Mouse (Mus musculus) erythroblast, embryonic 14.5 days (primary cell): ENCODE measurements around the gene Akr1c14. TPM values are rescaled to one million over a fixed set of nuclear protein-coding genes. Genes with fewer than 3 reads are reported as not detected.
"Not testable (repeated sequence)": the region's sequence is repeated elsewhere in the genome, so short reads cannot be mapped to it uniquely, and the experiment has no call there.

Experiments
- H3K27me3 ChIP-seq: 2 replicates; pipeline ENCODE4 v1.6.1; 2012; ENCODE audit warnings: inconsistent platforms; ENCODE audit not compliant: control insufficient read depth
- H3K36me3 ChIP-seq: 2 replicates; pipeline ENCODE4 v1.6.1; 2012; ENCODE audit warnings: mild to moderate bottlenecking, inconsistent platforms; ENCODE audit not compliant: control insufficient read depth
- H3K4me1 ChIP-seq: 2 replicates; pipeline ENCODE4 v1.6.1; 2012; ENCODE audit warnings: inconsistent platforms; ENCODE audit not compliant: control insufficient read depth
- H3K4me3 ChIP-seq: replicated peaks from 2 replicates; pipeline ENCODE3; 2012; ENCODE audit warnings: moderate library complexity, mild to moderate bottlenecking, inconsistent platforms
- H3K9me3 ChIP-seq: 2 replicates; pipeline ENCODE4 v1.6.1; 2012; ENCODE audit warnings: low read length, inconsistent platforms, mixed read lengths; ENCODE audit not compliant: control insufficient read depth
- GATA1 ChIP-seq: IDR thresholded peaks from 2 replicates; pipeline ENCODE4 v1.6.1; 2012; ENCODE audit warnings: low read length, inconsistent platforms, mixed read lengths
- TAL1 ChIP-seq: IDR thresholded peaks from 3 replicates; pipeline ENCODE4 v1.6.1; 2012; ENCODE audit warnings: low read length, inconsistent platforms, mixed read lengths
- polyA plus RNA-seq: library from polyadenylated mRNA; stranded (reverse); fragments of >175 nt; gene quantifications from 2 replicates; pipeline ENCODE4 v1.2.3, GENCODE M21; 2012

The Akr1c14 gene
- polyA plus RNA-seq, 1 experiment = not detected

GRCm38 (mm10) chr13:4110281-4111188 lies 61.7 kb downstream of the Akr1c14 start:
- no peaks in the 10 kb centered on the region for H3K4me1 ChIP-seq
- no peaks in the 10 kb centered on the region for H3K9me3 ChIP-seq
- H3K27me3 ChIP-seq = no peaks in the 10 kb centered on the region
- TF ChIP-seq TAL1 (no peak), GATA1 (no peak)
- no peaks in the 10 kb centered on the region for H3K36me3 ChIP-seq
- no peak overlapping the region for H3K4me3 ChIP-seq

- Histone ChIP-seq H3K9me3 (no peaks in the 10 kb centered on the region), H3K27me3 (no peaks in the 10 kb centered on the region), H3K4me1 (no peaks in the 10 kb centered on the region), H3K4me3 (no peak overlapping the region), H3K36me3 (no peaks in the 10 kb centered on the region)
- TF ChIP-seq TAL1 (no peak), GATA1 (no peak)
These were observed 70.5 kb downstream of the Akr1c14 start for GRCm38 (mm10) chr13:4119181-4119904.

- no peak for TF ChIP-seq GATA1
- no peak for TF ChIP-seq TAL1
- Histone ChIP-seq H3K4me3 (no peak overlapping the region), H3K4me1 (no peaks in the 10 kb centered on the region), H3K27me3 (no peaks in the 10 kb centered on the region), H3K9me3 (peaks cover 7% of the 10 kb centered on the region), H3K36me3 (no peaks in the 10 kb centered on the region)
These were observed 74.3 kb downstream of the Akr1c14 start for GRCm38 (mm10) chr13:4123146-4123545.

GRCm38 (mm10) chr13:4124471-4124870 lies 75.7 kb downstream of the Akr1c14 start:
- not testable (repeated sequence) for H3K9me3 ChIP-seq, H3K4me1 ChIP-seq, H3K4me3 ChIP-seq, H3K36me3 ChIP-seq, H3K27me3 ChIP-seq

- not testable (repeated sequence) for H3K36me3 ChIP-seq, H3K4me3 ChIP-seq, H3K4me1 ChIP-seq, H3K9me3 ChIP-seq, H3K27me3 ChIP-seq
These were observed 77.0 kb downstream of the Akr1c14 start for GRCm38 (mm10) chr13:4125846-4126245.

GRCm38 (mm10) chr13:4129100-4129499 lies 80.3 kb downstream of the Akr1c14 start:
- H3K9me3 ChIP-seq = peaks cover 7% of the 10 kb centered on the region
- no peaks in the 10 kb centered on the region for H3K4me1 ChIP-seq
- H3K27me3 ChIP-seq = no peaks in the 10 kb centered on the region
- TF ChIP-seq TAL1 = no peak
- TF ChIP-seq GATA1 = no peak
- no peak overlapping the region for H3K4me3 ChIP-seq
- H3K36me3 ChIP-seq = no peaks in the 10 kb centered on the region

GRCm38 (mm10) chr13:4131317-4131716 lies 82.5 kb downstream of the Akr1c14 start:
- Histone ChIP-seq H3K36me3 (no peaks in the 10 kb centered on the region), H3K4me3 (no peak overlapping the region), H3K4me1 (no peaks in the 10 kb centered on the region), H3K9me3 (no peaks in the 10 kb centered on the region), H3K27me3 (no peaks in the 10 kb centered on the region)
- TF ChIP-seq TAL1 = no peak
- no peak for TF ChIP-seq GATA1

- H3K4me3 ChIP-seq = no peak overlapping the region
These were observed 82.9 kb downstream of the Akr1c14 start for GRCm38 (mm10) chr13:4131721-4132120.

GRCm38 (mm10) chr13:4133070-4133469 lies 84.3 kb downstream of the Akr1c14 start:
- TF ChIP-seq GATA1 (no peak), TAL1 (no peak)
- Histone ChIP-seq H3K4me1 (no peaks in the 10 kb centered on the region), H3K27me3 (no peaks in the 10 kb centered on the region), H3K9me3 (no peaks in the 10 kb centered on the region), H3K36me3 (no peaks in the 10 kb centered on the region), H3K4me3 (no peak overlapping the region)

More at GRCm38 (mm10) chr13:4131721-4132120, 82.9 kb downstream of the Akr1c14 start:
- TF ChIP-seq GATA1 (no peak), TAL1 (no peak)
- H3K36me3 ChIP-seq = no peaks in the 10 kb centered on the region
- no peaks in the 10 kb centered on the region for H3K27me3 ChIP-seq
- no peaks in the 10 kb centered on the region for H3K9me3 ChIP-seq
- H3K4me1 ChIP-seq = no peaks in the 10 kb centered on the region

Other genes starting within 250 kb of the Akr1c14 start
- gene Calml3, start 244.7 kb upstream of the Akr1c14 start, polyA plus RNA-seq = not detected in 2 replicates
- gene Calm4, start 211.3 kb upstream of the Akr1c14 start, polyA plus RNA-seq = not detected in 2 replicates
- not detected in 2 replicates for gene Calm5, start 194.8 kb upstream of the Akr1c14 start, polyA plus RNA-seq
- gene Net1, start 130.8 kb upstream of the Akr1c14 start, polyA plus RNA-seq = 5.8 and 9.3 TPM in 2 replicates
- gene Tubal3, start 130.7 kb upstream of the Akr1c14 start, polyA plus RNA-seq = not detected in 2 replicates
- 0.03 TPM in 1 of 2 replicates, not detected in the other for gene Ucn3, start 103.7 kb upstream of the Akr1c14 start, polyA plus RNA-seq
- not detected in 2 replicates for gene Akr1c18, start 101.6 kb downstream of the Akr1c14 start, polyA plus RNA-seq
- not detected in 2 replicates for gene Akr1c13, start 142.1 kb downstream of the Akr1c14 start, polyA plus RNA-seq
- gene Akr1c19, start 179.7 kb downstream of the Akr1c14 start, polyA plus RNA-seq = 0.03 TPM in 1 of 2 replicates, not detected in the other
- gene Akr1c12, start 230.4 kb downstream of the Akr1c14 start, polyA plus RNA-seq = not detected in 2 replicates